Mouse (Mus musculus) MEL (cell line): ENCODE results near the gene Klhl31. TPM values are rescaled to one million over a fixed set of nuclear protein-coding genes. Genes with fewer than 3 reads are reported as not detected.

Experiments used
- DNase-seq: peaks from one replicate; pipeline ENCODE4 v3.0.0; 2011; ENCODE audit warnings: low read depth, low spot score
- H3K27ac ChIP-seq: 2 replicates; pipeline ENCODE4 v1.5.1; 2012; ENCODE audit warnings: low read depth, mild to moderate bottlenecking, control low read depth, low read length, moderate library complexity; ENCODE audit not compliant: control insufficient read depth
- H3K27me3 ChIP-seq, 2 experiments: fragments of 150-350 bp in 1 of 2; sonication (generic) in 1 of 2; 2 replicates each; pipeline ENCODE4 v1.6.1; 2012; ENCODE audit warnings: low read length in 2 of 2, mild to moderate bottlenecking in 2 of 2, improper control_type of control experiment in 1 of 2, moderate library complexity in 1 of 2; ENCODE audit not compliant: insufficient read depth in 2 of 2, control insufficient read depth in 1 of 2
- H3K36me3 ChIP-seq, 2 experiments: 2 replicates each; pipeline ENCODE4 v1.6.1; 2012 to 2014; ENCODE audit warnings: low read length in 2 of 2, improper control_type of control experiment in 1 of 2, inconsistent platforms in 1 of 2, mild to moderate bottlenecking in 1 of 2; ENCODE audit not compliant: insufficient read depth in 2 of 2, control insufficient read depth in 1 of 2
- H3K4me1 ChIP-seq, 2 experiments: fragments of 150-350 bp in 1 of 2; sonication (generic) in 1 of 2; 2 replicates each; pipeline ENCODE4 v1.6.1; 2012; ENCODE audit warnings: low read length in 2 of 2, improper control_type of control experiment in 1 of 2, mild to moderate bottlenecking in 1 of 2; ENCODE audit not compliant: insufficient read depth in 2 of 2, control insufficient read depth in 1 of 2
- H3K4me3 ChIP-seq, 2 experiments: fragments of 150-350 bp in 1 of 2; sonication (generic) in 1 of 2; 2 replicates each; pipeline ENCODE4 v1.5.1; 2012; ENCODE audit warnings: low read depth in 2 of 2, low read length in 2 of 2, mild to moderate bottlenecking in 2 of 2, moderate library complexity in 2 of 2, control low read depth in 1 of 2, improper control_type of control experiment in 1 of 2; ENCODE audit not compliant: control insufficient read depth in 1 of 2, insufficient read depth in 1 of 2
- H3K79me2 ChIP-seq: 2 replicates; pipeline ENCODE4 v1.6.1; 2012; ENCODE audit warnings: mild to moderate bottlenecking, low read length, moderate library complexity; ENCODE audit not compliant: control insufficient read depth, poor library complexity, insufficient read depth
- H3K9ac ChIP-seq: 2 replicates; pipeline ENCODE4 v1.6.1; 2012; ENCODE audit warnings: low read depth, mild to moderate bottlenecking, control low read depth, low read length, moderate library complexity; ENCODE audit not compliant: control insufficient read depth, poor library complexity, severe bottlenecking
- H3K9me3 ChIP-seq: fragments of 150-350 bp; sonication (generic); replicated peaks from 2 replicates; pipeline ENCODE4 v1.6.1; 2012; ENCODE audit warnings: mild to moderate bottlenecking, low read length, improper control_type of control experiment, moderate library complexity; ENCODE audit not compliant: insufficient read depth
- BHLHE40 ChIP-seq: IDR thresholded peaks from 2 replicates; pipeline ENCODE4 v1.6.1; 2012; ENCODE audit warnings: low read depth, mild to moderate bottlenecking, inconsistent platforms, low read length, improper control_type of control experiment, borderline replicate concordance
- CHD2 ChIP-seq: IDR thresholded peaks from 2 replicates; pipeline ENCODE4 v1.6.1; 2011; ENCODE audit warnings: low read length, improper control_type of control experiment
- CTCF ChIP-seq, 3 experiments: IDR thresholded peaks in 2 of 3; conservative IDR thresholded peaks in 1 of 3; 2 replicates each; pipeline ENCODE4 v1.5.1; 2011 to 2012; ENCODE audit warnings: low read length in 3 of 3, low read depth in 2 of 3, mild to moderate bottlenecking in 2 of 3, improper control_type of control experiment in 1 of 3, inconsistent platforms in 1 of 3, mixed read lengths in 1 of 3, moderate library complexity in 1 of 3; ENCODE audit not compliant: control insufficient read depth in 1 of 3, insufficient read depth in 1 of 3, poor library complexity in 1 of 3, severe bottlenecking in 1 of 3
- E2F4 ChIP-seq: IDR thresholded peaks from 2 replicates; pipeline ENCODE4 v1.6.1; 2011; ENCODE audit warnings: low read depth, low read length, improper control_type of control experiment, borderline replicate concordance
- ETS1 ChIP-seq: IDR thresholded peaks from 2 replicates; pipeline ENCODE4 v1.6.1; 2012; ENCODE audit warnings: low read depth, mild to moderate bottlenecking, inconsistent platforms, low read length, improper control_type of control experiment, moderate library complexity
- GABPA ChIP-seq: IDR thresholded peaks from 2 replicates; pipeline ENCODE4 v1.6.1; 2012; ENCODE audit warnings: low read depth, mild to moderate bottlenecking, inconsistent platforms, low read length, improper control_type of control experiment, moderate library complexity
- JUND ChIP-seq: IDR thresholded peaks from 2 replicates; pipeline ENCODE4 v1.6.1; 2011; ENCODE audit warnings: low read depth, mild to moderate bottlenecking, improper control_type of control experiment, low read length
- MAFK ChIP-seq: IDR thresholded peaks from 2 replicates; pipeline ENCODE4 v1.6.1; 2011; ENCODE audit warnings: low read depth, mild to moderate bottlenecking, low read length, improper control_type of control experiment, borderline replicate concordance
- MAZ ChIP-seq: IDR thresholded peaks from 2 replicates; pipeline ENCODE4 v1.6.1; 2012; ENCODE audit warnings: low read depth, mild to moderate bottlenecking, inconsistent platforms, low read length, improper control_type of control experiment
- MXI1 ChIP-seq: IDR thresholded peaks from 2 replicates; pipeline ENCODE4 v1.6.1; 2011; ENCODE audit warnings: mild to moderate bottlenecking, low read depth, low read length, improper control_type of control experiment
- MYB ChIP-seq: IDR thresholded peaks from 2 replicates; pipeline ENCODE4 v1.6.1; 2011; ENCODE audit warnings: mild to moderate bottlenecking, low read depth, low read length, improper control_type of control experiment
- NELFE ChIP-seq: IDR thresholded peaks from 2 replicates; pipeline ENCODE4 v1.6.1; 2011; ENCODE audit warnings: low read depth, low read length, improper control_type of control experiment
- NRF1 ChIP-seq: IDR thresholded peaks from 2 replicates; pipeline ENCODE4 v1.6.1; 2014; ENCODE audit warnings: low read depth, mild to moderate bottlenecking, inconsistent platforms, low read length, improper control_type of control experiment, moderate library complexity; ENCODE audit not compliant: poor library complexity, insufficient read depth, severe bottlenecking
- POLR2A ChIP-seq, 2 experiments: IDR thresholded peaks; 2 replicates each; pipeline ENCODE4 v1.6.1; 2011 to 2012; ENCODE audit warnings: low read length in 2 of 2, mild to moderate bottlenecking in 2 of 2, control low read depth in 1 of 2, improper control_type of control experiment in 1 of 2, low read depth in 1 of 2, moderate library complexity in 1 of 2; ENCODE audit not compliant: control insufficient read depth in 1 of 2, insufficient read depth in 1 of 2, poor library complexity in 1 of 2
- POLR2AphosphoS2 ChIP-seq: IDR thresholded peaks from 2 replicates; pipeline ENCODE4 v1.6.1; 2011; ENCODE audit warnings: low read length, improper control_type of control experiment
- SIN3A ChIP-seq: IDR thresholded peaks from 2 replicates; pipeline ENCODE4 v1.6.1; 2012; ENCODE audit warnings: low read length, improper control_type of control experiment, inconsistent platforms
- SMC3 ChIP-seq: IDR thresholded peaks from 2 replicates; pipeline ENCODE4 v1.6.1; 2011; ENCODE audit warnings: low read depth, low read length, improper control_type of control experiment
- TAL1 ChIP-seq: IDR thresholded peaks from 2 replicates; pipeline ENCODE4 v1.6.1; 2012; ENCODE audit warnings: mild to moderate bottlenecking, inconsistent platforms, low read length, moderate library complexity, mixed read lengths
- TBP ChIP-seq: IDR thresholded peaks from 2 replicates; pipeline ENCODE4 v1.8.0; 2011; ENCODE audit warnings: low read depth, low read length, improper control_type of control experiment
- TCF12 ChIP-seq: IDR thresholded peaks from 2 replicates; pipeline ENCODE4 v1.6.1; 2014; ENCODE audit warnings: low read depth, mild to moderate bottlenecking, inconsistent platforms, low read length, improper control_type of control experiment, moderate library complexity
- UBTF ChIP-seq: IDR thresholded peaks from 2 replicates; pipeline ENCODE4 v1.6.1; 2012; ENCODE audit warnings: low read depth, mild to moderate bottlenecking, inconsistent platforms, low read length, improper control_type of control experiment, moderate library complexity, borderline replicate concordance; ENCODE audit not compliant: insufficient read depth
- ZC3H11A ChIP-seq: IDR thresholded peaks from 2 replicates; pipeline ENCODE4 v1.6.1; 2012; ENCODE audit warnings: low read depth, mild to moderate bottlenecking, inconsistent platforms, low read length, improper control_type of control experiment
- ZNF384 ChIP-seq: IDR thresholded peaks from 2 replicates; pipeline ENCODE4 v1.6.1; 2012; ENCODE audit warnings: low read depth, mild to moderate bottlenecking, inconsistent platforms, low read length, improper control_type of control experiment
- polyA plus RNA-seq, 2 experiments: library from polyadenylated mRNA; stranded (reverse) in 1 of 2; unstranded in 1 of 2; fragments of >175 nt in 1 of 2; fragments of >200 nt in 1 of 2; gene quantifications; 2 replicates each; pipeline versions ENCODE4 v1.2.1 to v1.2.4; 2012; ENCODE audit warnings: low replicate concordance in 2 of 2, low read depth in 1 of 2; ENCODE audit not compliant: insufficient read length in 2 of 2, insufficient read depth in 1 of 2, missing spikeins in 1 of 2
- total RNA-seq: library from RNA; depleted of rRNA; stranded (reverse); fragments of 300-350 nt; gene quantifications from 2 replicates; pipeline ENCODE4 v1.2.3, GENCODE M21; 2012

Klhl31 gene
- total and polyA plus RNA-seq, 3 experiments: not detected

DNA sequence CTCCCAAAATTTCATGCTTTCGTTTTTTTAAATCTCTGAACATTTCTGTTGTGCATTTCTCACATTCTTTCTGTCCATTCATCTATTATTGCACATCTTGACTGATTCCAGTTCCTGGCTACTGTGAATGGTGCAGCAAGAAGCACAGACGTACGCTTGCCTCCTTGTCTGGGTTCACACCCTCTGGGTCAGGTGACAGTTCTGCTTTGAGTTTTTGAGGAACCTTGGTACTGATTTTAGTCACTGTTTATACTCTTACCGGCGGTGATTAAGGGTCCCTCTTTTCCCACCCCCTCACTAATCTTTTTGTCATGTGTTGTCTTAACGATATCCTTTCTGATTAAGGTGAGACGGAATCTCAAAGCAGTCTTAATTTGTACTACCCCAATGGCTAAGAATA is 15.5 kb downstream of the Klhl31 start:
- H3K27me3 ChIP-seq: peaks cover 0 to 1% of the 10 kb centered on the region in 2 experiments; a peak in 2 of 4 replicates
- no peaks in the 10 kb centered on the region for H3K4me1 ChIP-seq
- TF ChIP-seq JUND (no peak), MYB (no peak), ETS1 (no peak), ZNF384 (no peak), GABPA (no peak), TCF12 (no peak), TAL1 (no peak), BHLHE40 (no peak), CTCF (IDR thresholded peaks at IDR 0.05 in 2 of 3, conservative IDR thresholded peaks at IDR 0.05 in 1 of 3; ENCODE audit: control insufficient read depth in 1 of 3, insufficient read depth in 1 of 3, low read depth in 2 of 3, low read length in 3 of 3, poor library complexity in 1 of 3, severe bottlenecking in 1 of 3) (no peak), CHD2 (no peak), NRF1 (no peak)
- no peaks in the 10 kb centered on the region for H3K9me3 ChIP-seq
- H3K79me2 ChIP-seq: no peaks in the 10 kb centered on the region
- H3K4me3 ChIP-seq: no peak overlapping the region
- DNase-seq: no peak
- no peak overlapping the region for H3K9ac ChIP-seq
- no peak overlapping the region for H3K27ac ChIP-seq
- no peaks in the 10 kb centered on the region for H3K36me3 ChIP-seq

DNA sequence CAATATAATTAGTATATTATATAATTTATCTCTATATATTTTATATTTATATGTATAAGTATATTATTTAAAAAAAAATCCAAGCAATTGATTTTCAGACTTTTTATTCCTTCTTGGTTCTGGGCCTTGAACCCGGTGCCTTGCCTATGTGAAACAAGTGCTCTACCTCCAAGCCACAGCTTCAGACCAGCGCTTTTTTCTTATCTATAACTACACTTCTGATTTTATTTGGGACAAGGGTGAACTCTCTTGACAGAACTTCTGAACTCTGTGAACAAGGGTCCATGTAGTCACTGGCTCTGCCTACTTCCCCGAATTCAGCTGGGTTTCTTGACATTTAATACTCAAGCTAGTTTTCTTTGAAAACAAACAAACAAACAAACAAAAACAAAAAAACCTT is 17.6 kb downstream of the Klhl31 start:
- no peaks in the 10 kb centered on the region for H3K4me1 ChIP-seq
- no peak for DNase-seq
- no peaks in the 10 kb centered on the region for H3K79me2 ChIP-seq
- TF ChIP-seq UBTF (no peak), TBP (peak; percentile 85)
- TF ChIP-seq, all 39 proteins: peak for 1
- no peaks in the 10 kb centered on the region for H3K9me3 ChIP-seq
- no peak overlapping the region for H3K9ac ChIP-seq
- H3K4me3 ChIP-seq: no peak overlapping the region
- no peak overlapping the region for H3K27ac ChIP-seq
- H3K36me3 ChIP-seq: no peaks in the 10 kb centered on the region
- H3K27me3 ChIP-seq: no peaks in the 10 kb centered on the region; a peak in 2 of 4 replicates

DNA sequence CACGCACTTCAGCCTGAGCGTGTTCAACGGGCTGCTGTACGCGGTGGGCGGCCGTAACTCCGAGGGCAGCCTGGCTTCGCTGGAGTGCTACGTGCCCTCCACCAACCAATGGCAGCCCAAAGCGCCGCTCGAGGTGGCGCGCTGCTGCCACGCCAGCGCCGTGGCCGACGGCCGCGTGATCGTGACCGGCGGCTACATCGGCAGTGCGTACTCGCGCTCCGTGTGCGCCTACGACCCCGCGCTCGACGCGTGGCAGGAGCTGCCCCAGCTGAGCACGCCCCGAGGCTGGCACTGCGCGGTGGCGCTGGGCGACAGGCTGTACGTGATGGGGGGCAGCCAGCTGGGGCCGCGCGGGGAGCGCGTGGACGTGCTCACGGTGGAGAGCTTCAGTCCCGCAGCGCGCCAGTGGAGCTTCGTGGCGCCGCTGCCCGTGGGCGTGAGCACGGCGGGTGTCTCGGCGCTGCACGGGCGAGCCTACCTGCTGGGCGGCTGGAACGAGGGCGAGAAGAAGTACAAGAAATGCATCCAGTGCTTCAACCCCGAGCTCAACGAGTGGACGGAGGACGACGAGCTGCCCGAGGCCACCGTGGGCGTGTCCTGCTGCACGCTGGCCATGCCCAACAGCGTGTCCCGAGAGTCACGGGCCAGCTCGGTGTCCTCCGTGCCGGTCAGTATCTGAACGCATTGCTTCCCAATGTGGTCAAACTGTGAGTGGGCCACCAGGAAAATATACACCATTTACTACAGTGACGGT is 19.1 kb downstream of the Klhl31 start:
- Histone ChIP-seq H3K36me3 (no peaks in the 10 kb centered on the region), H3K27me3 (no peaks in the 10 kb centered on the region; a peak in 1 of 4 replicates), H3K4me1 (no peaks in the 10 kb centered on the region), H3K4me3 (no peak overlapping the region), H3K9me3 (no peaks in the 10 kb centered on the region), H3K9ac (no peak overlapping the region), H3K27ac (no peak overlapping the region), H3K79me2 (no peaks in the 10 kb centered on the region)
- TF ChIP-seq POLR2AphosphoS2 (no peak), SIN3A (no peak), MAZ (no peak), JUND (no peak), NELFE (no peak), ZC3H11A (no peak), ZNF384 (no peak), MAFK (no peak), E2F4 (no peak), BHLHE40 (no peak), NRF1 (no peak), POLR2A (IDR thresholded peaks at IDR 0.05; ENCODE audit: control insufficient read depth in 1 of 2, insufficient read depth in 1 of 2, low read depth in 1 of 2, low read length in 2 of 2, poor library complexity in 1 of 2) (no peak), MXI1 (no peak), SMC3 (no peak)
- DNase-seq: no peak
